Mouse (Mus musculus) ES-Bruce4 (cell line): Measurements from ENCODE around the gene Ccr1l1. TPM values are rescaled to one million over a fixed set of nuclear protein-coding genes. Genes with fewer than 3 reads are reported as not detected.

Experiments
- H3K27ac ChIP-seq: 2 replicates; pipeline ENCODE4 v1.5.1; 2012; ENCODE audit warnings: low read length, inconsistent platforms; ENCODE audit not compliant: insufficient read depth
- H3K27me3 ChIP-seq: 2 replicates; pipeline ENCODE4 v1.6.1; 2012; ENCODE audit warnings: mild to moderate bottlenecking, low read length, inconsistent platforms; ENCODE audit not compliant: control insufficient read depth, poor library complexity, insufficient read depth, severe bottlenecking
- H3K36me3 ChIP-seq: 2 replicates; pipeline ENCODE4 v1.6.1; 2012; ENCODE audit warnings: inconsistent platforms, mild to moderate bottlenecking, low read length, moderate library complexity; ENCODE audit not compliant: control insufficient read depth, poor library complexity, insufficient read depth, severe bottlenecking
- H3K4me1 ChIP-seq: one replicate; pipeline ENCODE4 v1.8.1; 2011; ENCODE audit warnings: low read length; ENCODE audit not compliant: control insufficient read depth, insufficient read depth
- H3K4me3 ChIP-seq: 2 replicates; pipeline ENCODE4 v1.5.1; 2011; ENCODE audit warnings: low read depth, mild to moderate bottlenecking, low read length
- H3K9ac ChIP-seq: 2 replicates; pipeline ENCODE4 v1.6.1; 2012; ENCODE audit warnings: low read depth, mild to moderate bottlenecking, inconsistent platforms; ENCODE audit not compliant: poor library complexity, severe bottlenecking
- H3K9me3 ChIP-seq: replicated peaks from 2 replicates; pipeline ENCODE4 v1.6.1; 2012; ENCODE audit warnings: mild to moderate bottlenecking, low read length, inconsistent platforms; ENCODE audit not compliant: control insufficient read depth, poor library complexity, insufficient read depth, severe bottlenecking
- CTCF ChIP-seq: IDR thresholded peaks from one replicate; pipeline ENCODE4 v1.8.1; 2011; ENCODE audit warnings: low read depth, low read length
- EP300 ChIP-seq: IDR thresholded peaks from 2 replicates; pipeline ENCODE4 v1.6.1; 2011; ENCODE audit warnings: low read depth, low read length; ENCODE audit not compliant: insufficient read depth
- POLR2A ChIP-seq: IDR thresholded peaks from one replicate; pipeline ENCODE4 v1.8.1; 2011; ENCODE audit warnings: low read length; ENCODE audit not compliant: insufficient read depth
- polyA plus RNA-seq: library from polyadenylated mRNA; stranded (reverse); fragments of >200 nt; gene quantifications from 2 replicates; pipeline ENCODE4 v1.2.4, GENCODE M21; 2011; ENCODE audit warnings: low read depth; ENCODE audit not compliant: missing spikeins, insufficient read depth, insufficient read length

The Ccr1l1 gene
- polyA plus RNA-seq, 1 experiment: not detected

- no peaks in the 10 kb centered on the region for H3K4me1 ChIP-seq
- no peaks in the 10 kb centered on the region for H3K9me3 ChIP-seq
- no peak overlapping the region for H3K27ac ChIP-seq
- H3K4me3 ChIP-seq: no peak overlapping the region
- H3K9ac ChIP-seq: no peak overlapping the region
- no peak for TF ChIP-seq POLR2A
- TF ChIP-seq CTCF: no peak
- TF ChIP-seq EP300: no peak
- no peaks in the 10 kb centered on the region for H3K36me3 ChIP-seq
- H3K27me3 ChIP-seq: no peaks in the 10 kb centered on the region
These were observed 37.6 kb downstream of the Ccr1l1 start for GRCm38 (mm10) chr9:123940628-123941027.

GRCm38 (mm10) chr9:123940168-123940567, 38.0 kb downstream of the Ccr1l1 start:
- Histone ChIP-seq H3K9me3 (no peaks in the 10 kb centered on the region), H3K4me3 (no peak overlapping the region), H3K36me3 (no peaks in the 10 kb centered on the region), H3K27ac (no peak overlapping the region), H3K4me1 (no peaks in the 10 kb centered on the region), H3K27me3 (no peaks in the 10 kb centered on the region), H3K9ac (no peak overlapping the region)
- TF ChIP-seq CTCF (no peak), EP300 (no peak), POLR2A (no peak)

- Histone ChIP-seq H3K27me3 (no peaks in the 10 kb centered on the region), H3K4me3 (no peak overlapping the region), H3K9me3 (no peaks in the 10 kb centered on the region), H3K9ac (no peak overlapping the region), H3K27ac (no peak overlapping the region), H3K36me3 (no peaks in the 10 kb centered on the region), H3K4me1 (no peaks in the 10 kb centered on the region)
- TF ChIP-seq CTCF: no peak
- TF ChIP-seq POLR2A: no peak
- no peak for TF ChIP-seq EP300
These were observed 40.2 kb downstream of the Ccr1l1 start for GRCm38 (mm10) chr9:123937989-123938388.

- no peak for TF ChIP-seq CTCF
- Histone ChIP-seq H3K4me1 (no peaks in the 10 kb centered on the region), H3K36me3 (no peaks in the 10 kb centered on the region), H3K9ac (no peak overlapping the region), H3K27ac (no peak overlapping the region), H3K4me3 (no peak overlapping the region), H3K27me3 (no peaks in the 10 kb centered on the region; the same call in 1 of the 2 replicates), H3K9me3 (no peaks in the 10 kb centered on the region)
These were observed 41.5 kb downstream of the Ccr1l1 start for GRCm38 (mm10) chr9:123936604-123937280.

- Histone ChIP-seq H3K27me3 (no peaks in the 10 kb centered on the region; the same call in 1 of the 2 replicates), H3K9me3 (no peaks in the 10 kb centered on the region), H3K4me1 (no peaks in the 10 kb centered on the region), H3K9ac (no peak overlapping the region), H3K4me3 (no peak overlapping the region), H3K36me3 (no peaks in the 10 kb centered on the region), H3K27ac (no peak overlapping the region)
- TF ChIP-seq EP300 (no peak), POLR2A (no peak), CTCF (no peak)
These were observed 42.4 kb downstream of the Ccr1l1 start for GRCm38 (mm10) chr9:123935776-123936175.

GRCm38 (mm10) chr9:123935346-123935745, 42.9 kb downstream of the Ccr1l1 start:
- Histone ChIP-seq H3K4me1 (no peaks in the 10 kb centered on the region), H3K27ac (no peak overlapping the region), H3K9ac (no peak overlapping the region), H3K4me3 (no peak overlapping the region), H3K9me3 (no peaks in the 10 kb centered on the region), H3K27me3 (no peaks in the 10 kb centered on the region; the same call in 1 of the 2 replicates), H3K36me3 (no peaks in the 10 kb centered on the region)
- TF ChIP-seq EP300 (no peak), CTCF (no peak), POLR2A (no peak)
